Mouse (Mus musculus): ENCODE measurements around the gene Ptprc.

Ptprc gene

GRCm38 (mm10) chr1:138175494-138175893 is at the start of gene Ptprc:
Gene Ptprc (minus strand): TSS chr1:138175708.
- DNase-seq, result no peak

DNA sequence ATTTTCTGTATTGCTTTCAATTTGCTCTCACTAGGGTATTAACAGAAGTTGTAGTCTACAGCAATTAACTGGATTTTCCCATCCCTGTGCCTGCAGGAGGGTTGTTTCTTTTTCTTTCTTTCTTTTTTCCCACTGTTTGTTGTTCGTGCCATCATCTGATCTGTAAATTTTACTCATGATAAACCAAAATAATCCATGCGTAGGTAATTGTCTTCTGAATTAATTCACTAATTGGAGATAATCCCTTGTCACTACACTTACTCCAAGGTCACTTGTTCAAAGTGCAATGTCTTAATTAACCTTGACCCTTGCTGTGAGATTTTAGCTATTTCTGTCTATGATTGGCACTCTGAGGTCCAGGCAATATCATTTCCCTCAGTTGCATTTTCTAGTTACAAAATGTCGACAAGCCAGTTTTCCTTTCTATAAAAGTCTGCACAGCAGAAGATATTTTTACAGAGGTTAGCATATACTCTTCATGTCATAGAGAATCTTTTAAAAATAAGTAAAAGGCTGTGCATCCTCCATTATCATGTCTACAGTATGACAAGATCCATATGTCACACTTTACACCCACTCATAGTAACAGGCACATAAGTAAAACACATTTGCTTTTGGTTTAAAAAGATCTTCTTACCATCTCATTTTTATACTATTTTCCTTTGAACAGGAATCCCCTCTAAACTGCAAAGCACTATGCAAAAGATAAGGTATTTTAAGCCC is 39.4 kb upstream of the Ptprc start:
- peak; percentile 64 for DNase-seq

DNA sequence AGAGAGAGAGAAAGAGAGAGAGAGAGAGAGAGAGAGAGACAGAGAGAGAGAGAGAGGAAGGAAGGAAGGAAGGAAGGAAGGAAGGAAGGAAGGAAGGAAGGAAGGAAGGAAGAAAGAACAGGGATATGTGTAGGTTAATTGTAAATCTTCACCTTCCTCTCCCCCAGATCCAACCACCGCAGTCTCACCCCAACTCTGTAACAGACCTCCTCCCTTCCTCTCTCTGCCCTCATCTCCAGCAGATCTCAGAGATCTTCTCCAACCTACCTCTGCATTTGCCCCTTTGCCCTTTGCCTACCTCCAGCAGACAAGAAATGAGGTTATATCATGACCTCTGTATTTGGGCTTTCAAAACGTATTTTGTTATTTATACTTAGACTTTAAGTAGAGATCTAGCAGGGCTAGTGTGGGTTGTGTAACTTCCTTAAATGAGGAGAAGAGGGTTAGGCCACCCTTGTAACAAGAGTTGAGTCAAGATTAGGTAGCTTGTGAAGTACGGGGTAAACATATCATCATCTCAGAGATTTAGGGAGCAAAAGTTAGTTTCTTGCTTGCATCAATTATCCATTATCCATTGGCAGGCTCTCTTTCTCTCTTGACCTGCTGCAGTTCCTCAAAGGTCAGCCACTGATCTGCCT is 35.0 kb upstream of the Ptprc start:
- DNase-seq, result no peak

DNA sequence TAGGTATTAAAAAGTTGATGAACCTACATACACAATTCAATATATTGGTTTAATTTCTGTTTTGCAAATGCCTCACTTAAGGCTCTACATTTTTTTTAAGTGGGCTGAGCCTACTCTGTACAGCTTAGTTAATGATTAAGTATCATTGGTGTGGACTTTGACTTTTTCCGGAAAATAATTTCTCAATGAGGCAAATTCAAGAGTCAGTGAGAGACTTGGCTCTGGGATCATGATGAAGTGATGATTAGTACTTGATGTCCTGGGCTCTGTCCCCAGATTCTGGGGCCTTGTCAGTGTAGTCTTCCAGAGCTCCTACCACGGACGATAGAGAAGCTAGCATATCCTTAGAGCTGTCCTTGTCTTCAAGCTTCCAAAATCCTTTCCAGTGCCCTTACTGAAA is 34.2 kb upstream of the Ptprc start:
- no peak for DNase-seq

- peak; percentile 44 for DNase-seq
These were observed 30.5 kb upstream of the Ptprc start for GRCm38 (mm10) chr1:138206041-138206440.

- no peak for DNase-seq
These were observed 16.4 kb upstream of the Ptprc start for GRCm38 (mm10) chr1:138191689-138192508.

- DNase-seq, result no peak
These were observed 12.6 kb upstream of the Ptprc start for GRCm38 (mm10) chr1:138188131-138188530.

GRCm38 (mm10) chr1:138185904-138186303 is 10.4 kb upstream of the Ptprc start:
- DNase-seq, result peak; percentile 17

DNA sequence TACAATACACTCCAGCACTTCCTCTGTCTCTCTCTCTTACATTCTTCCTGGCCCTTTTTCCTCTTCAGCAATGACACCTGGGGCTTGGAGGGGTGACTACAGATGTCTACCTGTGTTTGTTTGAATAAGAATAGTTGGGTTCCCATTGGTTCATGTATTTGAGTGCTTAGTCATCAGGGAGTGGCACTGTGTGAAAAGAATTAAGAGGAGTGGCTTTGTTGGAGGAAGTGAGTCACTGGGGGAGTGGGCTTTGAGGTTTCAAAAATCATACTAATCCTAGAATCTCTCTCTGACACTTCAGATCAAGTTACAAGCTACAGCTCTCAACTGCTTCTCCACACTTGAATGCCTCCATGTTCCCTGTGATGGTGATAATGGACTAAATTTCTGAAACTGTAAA is 4.6 kb upstream of the Ptprc start:
- DNase-seq, result no peak

DNA sequence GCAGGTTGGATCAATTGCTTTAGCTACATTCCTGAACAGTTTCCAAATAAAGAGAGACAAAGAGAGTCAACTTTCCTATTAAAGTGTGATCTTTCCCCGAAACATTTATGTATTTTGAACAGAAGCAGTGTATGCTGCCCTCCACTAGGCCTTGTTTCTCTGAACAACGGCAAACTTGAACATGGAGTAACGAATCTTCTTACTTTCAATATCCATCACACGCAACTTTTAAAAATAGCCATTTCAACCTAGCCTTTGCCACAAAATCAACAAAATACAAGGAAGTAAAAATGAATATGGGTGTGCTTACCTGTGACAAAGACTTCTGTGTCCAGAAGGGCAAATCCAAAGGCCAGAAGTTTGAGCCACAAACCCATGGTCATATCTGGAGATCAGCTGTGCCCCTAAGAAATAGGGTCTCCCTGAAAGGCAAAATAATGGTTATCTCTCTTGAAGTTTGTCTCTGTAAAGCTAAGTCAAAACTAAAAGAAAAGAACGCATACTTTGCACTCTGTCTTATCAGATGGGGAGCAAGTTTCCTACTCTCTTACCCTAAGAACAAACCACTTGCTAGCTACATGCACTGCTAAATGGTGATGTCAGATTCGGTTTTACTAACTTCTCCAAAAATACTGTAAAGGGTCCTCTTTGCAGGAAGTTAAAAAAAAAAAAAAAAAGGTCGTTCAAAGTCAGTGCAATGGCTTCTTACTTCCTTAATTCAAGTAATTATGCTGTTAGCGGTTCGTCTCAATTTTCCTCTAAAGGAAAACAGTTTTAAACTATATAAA is 609 bp downstream of the Ptprc start:
- no peak for DNase-seq

DNA sequence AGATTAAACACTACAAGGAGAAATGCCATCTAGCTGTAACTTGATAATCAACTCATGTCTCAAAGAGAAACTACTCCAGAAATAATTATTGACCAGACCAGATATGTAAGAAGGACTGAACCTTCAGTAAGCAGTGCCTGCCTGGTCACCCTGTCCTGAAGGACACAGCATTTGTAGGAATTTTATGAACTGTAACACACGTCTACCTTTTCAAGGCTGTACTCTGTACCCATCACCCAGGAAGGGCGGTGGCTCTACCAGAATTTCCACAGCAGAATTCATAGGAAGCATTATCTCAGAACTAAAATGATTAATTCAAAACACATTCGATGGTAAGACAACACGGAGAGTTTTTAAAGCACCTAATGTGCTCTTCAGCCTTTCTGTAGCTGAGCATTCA is 1.4 kb downstream of the Ptprc start:
- DNase-seq, result no peak

GRCm38 (mm10) chr1:138173669-138174068 is 1.8 kb downstream of the Ptprc start:
- DNase-seq, result no peak

- DNase-seq, result no peak
These were observed 3.0 kb downstream of the Ptprc start for GRCm38 (mm10) chr1:138172547-138172946.

DNA sequence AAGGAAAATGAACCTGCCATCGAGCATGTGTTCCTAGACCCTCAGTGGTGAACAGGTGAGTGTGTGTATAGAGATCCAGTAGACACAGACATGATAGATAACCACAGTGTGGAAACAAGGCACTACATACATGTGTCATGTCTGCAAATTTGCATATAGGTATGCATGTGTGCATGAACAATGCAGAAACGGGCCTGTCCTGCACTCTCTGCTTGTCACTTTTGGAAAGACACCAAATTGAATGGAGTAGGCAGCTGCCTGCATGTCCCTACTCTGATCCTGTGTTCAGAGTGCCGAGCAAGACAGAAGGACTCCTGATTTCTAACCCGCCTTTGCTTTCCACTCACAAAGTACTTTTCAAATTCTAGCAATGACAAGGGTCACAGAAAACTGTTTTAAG is 3.4 kb downstream of the Ptprc start:
- DNase-seq, result no peak

DNA sequence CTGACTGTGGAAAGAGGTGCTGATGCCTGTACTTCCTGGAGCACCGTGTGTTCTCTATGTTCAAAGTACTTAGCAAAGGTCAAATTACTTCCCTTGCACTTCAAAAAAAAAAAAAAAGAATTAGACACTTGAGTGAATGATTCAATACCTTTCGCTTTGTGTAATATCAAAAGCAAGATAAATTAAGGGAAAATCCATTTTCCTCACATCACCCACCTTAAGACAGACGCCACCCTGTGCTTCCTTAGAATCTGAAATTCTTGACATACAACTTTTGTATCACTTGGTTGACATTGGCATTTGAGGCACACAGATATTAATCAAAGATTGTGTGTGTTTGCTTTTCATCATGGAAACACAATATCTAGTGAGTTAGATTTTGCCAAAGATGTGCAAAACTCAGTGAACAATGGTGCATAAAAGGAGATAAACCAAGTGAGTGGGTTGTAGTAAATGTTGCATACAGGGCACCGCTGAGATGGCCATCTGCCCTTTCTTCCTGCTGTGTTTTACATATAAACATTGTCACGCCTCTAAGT is 9.2 kb downstream of the Ptprc start:
- DNase-seq, result no peak

- no peak for DNase-seq
These were observed 12.9 kb downstream of the Ptprc start for GRCm38 (mm10) chr1:138162638-138163037.

DNA sequence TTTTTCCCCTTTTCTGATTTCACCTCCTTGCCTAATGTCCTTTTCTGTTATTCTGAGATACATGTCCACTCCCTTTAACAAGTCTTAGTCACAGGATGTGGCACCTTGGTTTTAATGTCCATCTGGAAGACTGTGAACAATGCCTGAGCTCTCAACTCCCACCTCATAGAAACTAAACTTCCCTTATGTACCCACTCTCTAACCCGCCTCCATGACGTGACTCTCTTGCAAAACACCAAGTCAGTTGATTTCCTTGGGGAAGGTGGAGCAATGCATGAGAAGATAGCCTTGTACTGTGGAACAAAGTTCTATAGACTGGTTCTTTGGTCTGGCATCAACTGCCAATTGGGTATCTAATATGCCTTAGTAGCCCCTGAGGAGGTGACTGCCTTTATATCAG is 16.6 kb downstream of the Ptprc start:
- no peak for DNase-seq

DNA sequence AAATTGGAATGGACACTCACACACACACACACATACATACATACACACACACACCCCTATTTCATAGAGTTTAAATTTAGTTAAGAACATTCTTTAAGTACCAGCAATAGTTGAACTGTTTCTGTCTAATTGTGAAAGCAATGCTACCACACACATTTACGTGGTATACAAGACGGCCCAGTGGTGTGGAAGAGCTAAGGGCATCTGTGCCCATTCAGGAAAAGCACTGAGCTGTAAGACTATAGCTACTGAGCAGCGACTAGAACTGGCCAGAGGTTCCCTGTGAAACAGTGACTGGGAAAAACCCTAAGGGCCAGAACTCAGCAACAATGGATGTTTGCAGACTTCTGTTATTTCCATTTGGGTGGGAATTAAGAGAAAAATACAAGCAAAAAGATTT is 17.3 kb downstream of the Ptprc start:
- DNase-seq, result peak; percentile 77

- DNase-seq, result no peak
These were observed 17.8 kb downstream of the Ptprc start for GRCm38 (mm10) chr1:138157709-138158108.

DNA sequence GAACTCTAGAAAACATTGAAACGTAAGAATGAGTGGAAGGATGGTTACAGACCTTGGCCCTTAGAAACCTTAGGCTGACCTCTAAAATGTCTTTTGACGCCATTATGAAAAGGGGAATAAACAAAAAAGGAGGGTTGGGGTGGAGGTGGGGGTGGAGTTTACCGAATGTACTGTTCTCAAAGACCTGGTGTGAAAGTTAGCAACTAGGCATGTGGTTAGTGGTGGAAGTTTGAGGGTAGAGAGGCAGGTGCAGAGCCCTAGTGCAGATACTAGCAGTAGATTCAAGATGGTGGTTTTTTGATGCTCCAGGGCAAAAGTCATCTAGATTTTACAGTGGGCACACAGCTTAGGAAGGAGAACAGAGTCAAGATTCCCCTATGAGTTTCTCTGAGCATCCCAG is 18.5 kb downstream of the Ptprc start:
- DNase-seq, result no peak

DNA sequence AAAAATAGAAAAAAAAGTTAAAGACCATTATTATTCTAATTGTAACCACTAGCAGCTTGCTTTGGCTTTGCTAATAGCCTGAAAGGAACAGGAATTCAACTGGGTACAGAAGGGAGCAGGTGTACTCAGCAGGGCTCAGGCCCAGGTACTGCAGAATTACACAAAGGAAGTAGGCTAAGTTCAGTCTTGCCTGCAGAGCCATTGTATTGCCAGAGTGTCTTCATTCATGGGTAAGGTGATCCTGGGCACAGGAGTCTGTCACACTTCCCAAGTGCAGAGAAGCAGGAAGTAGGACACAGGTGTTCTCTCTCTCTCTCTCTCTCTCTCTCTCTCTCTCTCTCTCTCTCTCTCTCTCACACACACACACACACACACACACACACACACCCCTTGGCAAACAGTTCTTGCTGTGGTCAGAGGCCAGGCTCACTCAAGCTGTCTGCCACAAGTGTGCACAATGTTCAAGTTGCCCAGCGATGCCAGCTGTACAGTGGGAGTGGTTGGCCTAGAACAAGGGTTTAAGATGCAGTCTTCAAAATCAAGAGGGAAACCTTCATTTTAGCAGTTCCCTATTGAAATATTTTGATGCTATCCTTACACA is 21.2 kb downstream of the Ptprc start:
- no peak for DNase-seq

DNA sequence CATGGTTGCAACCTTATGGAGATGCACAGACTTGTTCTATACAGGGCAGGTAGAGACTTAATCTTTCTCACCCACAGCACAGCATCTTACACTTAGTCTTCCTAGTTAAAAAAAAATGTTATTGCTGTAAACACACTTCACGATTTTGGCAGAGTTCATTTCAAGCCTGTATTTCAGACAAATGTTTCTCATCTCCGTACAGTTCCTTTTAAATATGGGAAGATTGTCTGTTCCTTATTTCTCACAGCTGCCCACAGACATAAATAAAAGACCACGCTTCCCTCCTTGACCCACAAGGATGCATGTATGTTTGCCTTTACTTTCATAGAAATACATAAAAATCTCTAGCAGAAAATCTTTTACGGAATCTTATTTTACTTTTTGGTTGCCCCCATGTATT is 22.4 kb downstream of the Ptprc start:
- no peak for DNase-seq
